In the genomic region with DNA sequence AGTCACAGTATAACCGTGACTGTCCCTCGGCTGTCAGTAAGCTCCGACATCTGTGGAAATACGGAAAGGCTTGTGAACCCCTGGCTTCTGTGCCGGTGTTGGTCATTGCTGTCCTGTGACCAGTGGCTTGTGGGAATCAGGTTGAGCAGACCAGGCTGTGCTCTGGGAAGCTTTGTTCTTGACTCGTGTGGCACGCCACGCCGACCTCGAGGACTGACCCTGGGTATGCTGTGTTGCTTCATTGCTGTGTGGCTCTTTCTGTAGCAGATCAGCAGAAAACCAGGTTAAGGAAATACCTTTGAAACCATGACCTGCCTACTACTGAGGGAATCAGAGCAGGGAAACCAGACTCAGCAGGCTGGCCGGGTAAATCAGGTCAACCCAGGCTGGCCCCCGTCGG, we compare ENCODE assay signal across 24 mouse cellular contexts.
A peak's percentile ranks its signal among the peaks of the same experiment; 100 is the strongest.
DNase-seq lines count a peak whose midpoint lies in the region; ATAC-seq lines count a peak whose summit lies in the region.
"Had no signal": no experiment of that assay in that cellular context is flagged by ENCODE, and none has a peak within 500 bp of the region (broad histone marks: within the 10 kb centered on the region; RNA-seq: fewer than 3 reads in every experiment).

No protein-coding gene starts in this region.

- no peaks in the 10 kb centered on the region for H3K36me3 ChIP-seq in liver, embryonic 15.5 days (replicated peaks)
- H3K36me3 ChIP-seq: G1E; midbrain, embryonic 15.5 days had no signal

- peak; percentile 28; the same call in 1 of the 2 replicates for ATAC-seq in liver, embryonic 15.5 days (ENCODE audit: insufficient read depth)
- ATAC-seq: forebrain, embryonic 14.5 days; intestine, embryonic 16.5 days; midbrain, embryonic 15.5 days had no signal

- H3K9ac ChIP-seq in liver, embryonic 15.5 days: no peak overlapping the region
- H3K9ac ChIP-seq: heart, embryonic 15.5 days; hindbrain, embryonic 12.5 days; liver, embryonic 13.5 days; lung, embryonic 15.5 days; midbrain, embryonic 15.5 days; neural tube, embryonic 15.5 days had no signal

- H3K27ac ChIP-seq in liver, embryonic 15.5 days (replicated peaks): peak overlapping the region; percentile 41; the same call in 1 of the 2 replicates
- H3K27ac ChIP-seq: heart, embryonic 10.5 days; heart, embryonic 15.5 days; hindbrain, embryonic 12.5 days; liver, embryonic 13.5 days; lung, embryonic 15.5 days; midbrain, embryonic 15.5 days; neural tube, embryonic 15.5 days had no signal

- H3K9me3 ChIP-seq in liver, embryonic 15.5 days (replicated peaks): no peaks in the 10 kb centered on the region
- H3K9me3 ChIP-seq: heart, embryonic 10.5 days; heart, embryonic 15.5 days; hindbrain, embryonic 12.5 days; liver, embryonic 13.5 days; lung, embryonic 15.5 days; midbrain, embryonic 10.5 days; midbrain, embryonic 15.5 days; neural tube, embryonic 15.5 days had no signal

- no peaks in the 10 kb centered on the region for H3K27me3 ChIP-seq in liver, embryonic 15.5 days
- H3K27me3 ChIP-seq: heart, embryonic 15.5 days; hindbrain, embryonic 12.5 days; liver, embryonic 13.5 days; lung, embryonic 15.5 days; midbrain, embryonic 15.5 days; neural tube, embryonic 15.5 days had no signal

- H3K4me1 ChIP-seq in liver, embryonic 15.5 days (replicated peaks): peaks cover 9% of the 10 kb centered on the region; the same call in 1 of the 2 replicates

- WGBS in liver, embryonic 15.5 days (ENCODE audit: insufficient replicate concordance): 72% methylated on average over 13 of the region's 13 CpGs

- DNase-seq in adrenal gland, adult 8-10 months: peak; percentile 53
- DNase-seq in adrenal gland, postnatal 4 days (ENCODE audit: low spot score in 2 of 2): no peak
- peak; percentile 12 to 13 for DNase-seq in kidney, adult 8-10 months
- DNase-seq in kidney, adult 11 months: no peak
- DNase-seq in liver: no peak
- DNase-seq in heart, adult 8-10 months (ENCODE audit: low spot score): no peak
- DNase-seq: cerebellum, adult 11 months; cerebellum, adult 9-10 months; cerebellum, postnatal 36 days; gastrocnemius, postnatal 14 days; liver, embryonic 13.5 days; right cerebral cortex, postnatal 25 days; thymus, postnatal 14 days had no signal

- no peak overlapping the region for H3K4me2 ChIP-seq in liver, embryonic 15.5 days
- H3K4me2 ChIP-seq: heart, embryonic 15.5 days; hindbrain, embryonic 12.5 days; liver, embryonic 13.5 days; lung, embryonic 15.5 days; midbrain, embryonic 15.5 days; neural tube, embryonic 15.5 days had no signal

- H3K4me3 ChIP-seq in liver, embryonic 15.5 days (replicated peaks): no peak overlapping the region
- H3K4me3 ChIP-seq: heart, embryonic 10.5 days; heart, embryonic 15.5 days; hindbrain, embryonic 12.5 days; liver, embryonic 13.5 days; lung, embryonic 15.5 days; midbrain, embryonic 10.5 days; midbrain, embryonic 15.5 days; neural tube, embryonic 15.5 days had no signal

Comparison
In these comparisons a context has a peak if more than half of its experiments do, and no peak if none do; other contexts are left out.
1. DNase-seq: peak in adrenal gland, adult 8-10 months (single experiment) and kidney, adult 8-10 months (2 of 2); none in adrenal gland, postnatal 4 days (0 of 2), kidney, adult 11 months (single experiment), liver (single experiment) and heart, adult 8-10 months (single experiment).